Mouse (Mus musculus) embryonic facial prominence, embryonic 11.5 days (tissue): ENCODE data around the gene Lclat1. TPM values are rescaled to one million over a fixed set of nuclear protein-coding genes. Genes with fewer than 3 reads are reported as not detected.

ENCODE experiments used
- ATAC-seq: fragments of 200-750 bp; cut with Nextera tagmentation; replicated peaks from 2 replicates; pipeline ENCODE4 v1.8.0; 2017; ENCODE audit warnings: low read depth; ENCODE audit not compliant: insufficient number of reproducible peaks, low FRiP score, low TSS enrichment
- DNase-seq: peaks from one replicate; pipeline ENCODE4 v3.0.0-alpha.2; 2015; ENCODE audit warnings: low spot score
- H3K27ac ChIP-seq: fragments of 300-500 bp; sonication (generic); replicated peaks from 2 replicates; pipeline ENCODE4 v1.5.1; 2014; ENCODE audit warnings: mild to moderate bottlenecking, low read depth, low read length, control low read depth
- H3K27me3 ChIP-seq: fragments of 300-500 bp; sonication (generic); 2 replicates; pipeline ENCODE4 v1.6.1; 2014; ENCODE audit warnings: mild to moderate bottlenecking, low read length, moderate library complexity, mixed read lengths; ENCODE audit not compliant: control insufficient read depth, insufficient read depth
- H3K36me3 ChIP-seq: fragments of 300-500 bp; sonication (generic); replicated peaks from 2 replicates; pipeline ENCODE4 v1.6.1; 2014; ENCODE audit warnings: low read depth, mild to moderate bottlenecking, low read length, moderate library complexity, mixed read lengths; ENCODE audit not compliant: control insufficient read depth, insufficient read depth
- H3K4me1 ChIP-seq: fragments of 300-500 bp; sonication (generic); 2 replicates; pipeline ENCODE4 v1.6.1; 2014; ENCODE audit warnings: low read length, mixed read lengths; ENCODE audit not compliant: control insufficient read depth, insufficient read depth
- H3K4me2 ChIP-seq: fragments of 300-500 bp; sonication (generic); 2 replicates; pipeline ENCODE4 v1.6.1; 2014; ENCODE audit warnings: low read depth, mild to moderate bottlenecking, control low read depth, low read length, moderate library complexity
- H3K4me3 ChIP-seq: fragments of 300-500 bp; sonication (generic); 2 replicates; pipeline ENCODE4 v1.5.1; 2014; ENCODE audit warnings: low read depth, low read length, control low read depth
- H3K9ac ChIP-seq: fragments of 300-500 bp; sonication (generic); replicated peaks from 2 replicates; pipeline ENCODE4 v1.6.1; 2014; ENCODE audit warnings: mild to moderate bottlenecking, control low read depth, low read length
- H3K9me3 ChIP-seq: fragments of 300-500 bp; sonication (generic); replicated peaks from 2 replicates; pipeline ENCODE4 v1.6.1; 2016; ENCODE audit warnings: mild to moderate bottlenecking, low read length, inconsistent platforms, mixed read lengths; ENCODE audit not compliant: control insufficient read depth
- WGBS: fragments of 180-500 bp; shearing (Covaris S2); extraction: QIAGEN DNeasy Blood & Tissue Kit; methylation state at CpG from one replicate; pipeline ENCODE4 v1.1.7; 2014; 5-methylcytosine and 5-hydroxymethylcytosine counted together
- polyA plus RNA-seq: library from polyadenylated mRNA; unstranded; fragments of >200 nt; fragmentation: Nextera tagmentation; extraction: Ambion mirVana; gene quantifications from 2 replicates; pipeline ENCODE4 v1.2.1, GENCODE M21; 2014

Gene Lclat1
- polyA plus RNA-seq, 1 experiment from 2014 or later: 19.3 TPM

DNA sequence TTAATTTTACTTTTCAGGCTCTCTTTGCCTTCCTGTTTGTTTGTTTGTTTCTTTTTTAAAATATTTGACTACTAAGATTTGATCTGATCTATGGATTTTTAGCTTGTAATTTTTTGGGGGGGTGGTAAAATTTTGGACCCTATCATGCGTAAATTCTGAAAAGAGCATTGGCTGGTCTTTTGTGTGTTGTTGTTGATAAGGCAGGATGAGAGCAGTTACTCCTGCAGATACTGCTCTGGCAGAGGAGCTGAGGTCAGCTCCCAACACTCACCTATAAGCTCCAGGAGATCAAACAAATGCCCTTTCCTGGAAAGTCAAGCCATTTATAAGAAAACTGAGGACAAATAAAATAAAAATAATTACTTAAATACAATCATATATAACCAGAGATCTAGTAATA is 123.6 kb downstream of the Lclat1 start:
- Histone ChIP-seq H3K9ac (no peak overlapping the region), H3K4me1 (no peaks in the 10 kb centered on the region), H3K27ac (no peak overlapping the region), H3K4me2 (no peak overlapping the region), H3K9me3 (no peaks in the 10 kb centered on the region), H3K27me3 (no peaks in the 10 kb centered on the region), H3K4me3 (no peak overlapping the region), H3K36me3 (no peaks in the 10 kb centered on the region)
- ATAC-seq (no peak), DNase-seq (no peak)
- 100% methylated on average over 1 of the region's 1 CpGs for WGBS

DNA sequence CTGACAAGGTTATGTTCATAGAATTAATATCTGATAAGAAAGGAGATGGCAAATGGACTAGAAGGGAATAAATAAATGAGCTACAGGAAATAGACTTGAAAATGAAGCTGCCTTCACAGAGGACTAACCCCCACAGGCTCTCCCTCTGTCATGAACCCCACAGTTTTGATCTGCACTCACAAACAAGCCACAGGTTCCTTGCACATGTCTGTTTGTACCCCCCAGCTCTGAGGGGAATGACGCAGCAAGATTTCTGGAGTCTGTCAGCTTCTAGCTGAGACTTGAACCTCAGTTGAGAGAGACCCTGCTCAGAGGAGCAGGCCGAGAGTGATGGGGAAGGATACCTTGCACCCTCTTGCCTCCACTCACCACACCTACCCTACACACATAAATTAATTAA is 124.8 kb downstream of the Lclat1 start:
- Histone ChIP-seq H3K4me1 (no peaks in the 10 kb centered on the region), H3K4me3 (no peak overlapping the region), H3K27me3 (no peaks in the 10 kb centered on the region), H3K9ac (no peak overlapping the region), H3K4me2 (no peak overlapping the region), H3K36me3 (no peaks in the 10 kb centered on the region), H3K9me3 (no peaks in the 10 kb centered on the region), H3K27ac (no peak overlapping the region)
- WGBS: 85% methylated on average over 2 of the region's 2 CpGs
- ATAC-seq (no peak), DNase-seq (no peak)

DNA sequence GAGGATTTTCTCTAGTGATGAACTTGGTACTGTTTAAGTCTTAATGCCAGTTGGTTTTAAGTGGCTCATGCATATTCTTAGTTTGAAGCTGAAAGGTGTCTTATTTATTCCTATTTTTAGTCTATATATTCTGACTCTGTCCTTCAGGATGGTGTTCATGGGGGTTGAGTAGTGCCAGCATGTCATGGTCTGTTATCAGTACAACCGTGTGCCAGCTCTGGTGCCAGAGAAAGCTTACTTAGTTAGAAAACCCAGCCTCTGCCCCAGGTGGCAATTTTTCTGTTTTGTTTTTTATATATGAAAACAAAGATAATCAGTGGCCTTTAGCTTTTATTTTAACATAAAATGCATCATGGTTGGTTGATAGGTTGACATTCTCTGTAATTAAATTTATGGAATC is 126.2 kb downstream of the Lclat1 start:
- H3K9ac ChIP-seq: no peak overlapping the region
- 84% methylated on average over 1 of the region's 1 CpGs for WGBS
- DNase-seq (no peak), ATAC-seq (no peak)
- no peak overlapping the region for H3K4me3 ChIP-seq
- no peak overlapping the region for H3K4me2 ChIP-seq
- H3K4me1 ChIP-seq: no peaks in the 10 kb centered on the region
- no peaks in the 10 kb centered on the region for H3K9me3 ChIP-seq
- no peaks in the 10 kb centered on the region for H3K36me3 ChIP-seq
- H3K27me3 ChIP-seq: no peaks in the 10 kb centered on the region
- H3K27ac ChIP-seq: no peak overlapping the region

DNA sequence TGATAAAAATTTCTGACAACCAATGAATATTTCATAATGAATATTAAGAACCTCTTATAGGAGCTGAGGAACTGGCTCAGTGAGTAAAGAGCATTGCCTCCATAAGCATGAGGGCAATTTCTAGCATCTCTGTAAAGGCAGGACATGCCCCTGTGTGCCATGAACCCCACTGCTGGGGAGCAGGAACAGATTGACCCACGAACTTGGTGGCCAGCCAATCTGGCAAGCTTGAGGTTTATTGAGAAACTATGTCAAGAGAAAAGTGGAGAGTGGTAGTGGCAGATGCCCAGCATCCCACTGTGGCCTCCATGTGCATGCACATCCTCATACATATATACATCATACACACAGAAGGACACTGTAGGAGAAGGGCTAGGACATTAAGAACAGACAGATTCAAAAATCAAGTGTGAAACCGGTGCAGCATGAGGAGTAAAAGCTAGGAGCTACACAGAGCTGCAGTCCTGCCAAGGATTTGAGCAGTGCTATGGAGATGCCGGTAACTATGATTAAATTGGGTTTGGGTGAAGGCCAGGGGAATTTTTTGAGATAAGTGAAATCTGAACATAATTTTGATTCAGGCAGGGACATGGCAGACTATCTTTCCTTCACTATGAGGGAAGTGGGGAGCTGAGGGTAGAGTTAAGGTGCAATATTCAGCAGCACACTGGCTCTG is 129.5 kb downstream of the Lclat1 start:
- H3K9ac ChIP-seq: no peak overlapping the region
- H3K36me3 ChIP-seq: no peaks in the 10 kb centered on the region
- no peaks in the 10 kb centered on the region for H3K4me1 ChIP-seq
- no peak overlapping the region for H3K27ac ChIP-seq
- no peaks in the 10 kb centered on the region for H3K9me3 ChIP-seq
- no peaks in the 10 kb centered on the region for H3K27me3 ChIP-seq
- no peak for DNase-seq
- 87% methylated on average over 3 of the region's 3 CpGs for WGBS
- H3K4me3 ChIP-seq: no peak overlapping the region
- H3K4me2 ChIP-seq: no peak overlapping the region
- ATAC-seq: no peak

DNA sequence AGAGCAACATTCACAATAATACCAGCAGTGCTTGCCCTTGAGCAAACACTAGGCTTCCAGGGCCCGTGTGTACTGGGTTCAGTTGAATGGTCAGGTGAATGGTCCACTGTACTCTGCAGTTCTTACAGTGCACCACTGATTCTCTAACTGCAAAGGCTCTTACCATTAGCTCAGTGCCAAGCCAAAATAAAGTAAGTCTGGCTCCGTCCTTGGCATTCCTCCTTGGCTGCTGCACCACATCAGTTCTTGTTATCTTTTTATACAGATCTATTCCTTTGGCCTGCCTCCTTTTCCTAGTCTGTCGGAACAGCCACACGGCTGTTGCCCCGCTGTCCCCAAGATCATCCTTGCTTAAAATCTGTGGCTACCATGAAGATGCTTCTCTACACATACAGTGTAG is 130.7 kb downstream of the Lclat1 start:
- H3K9me3 ChIP-seq: no peaks in the 10 kb centered on the region
- no peak overlapping the region for H3K4me2 ChIP-seq
- H3K27me3 ChIP-seq: no peaks in the 10 kb centered on the region
- H3K9ac ChIP-seq: no peak overlapping the region
- no peak for ATAC-seq
- H3K4me3 ChIP-seq: no peak overlapping the region
- no peak for DNase-seq
- no peaks in the 10 kb centered on the region for H3K36me3 ChIP-seq
- 90% methylated on average over 5 of the region's 5 CpGs for WGBS
- H3K27ac ChIP-seq: no peak overlapping the region
- no peaks in the 10 kb centered on the region for H3K4me1 ChIP-seq

DNA sequence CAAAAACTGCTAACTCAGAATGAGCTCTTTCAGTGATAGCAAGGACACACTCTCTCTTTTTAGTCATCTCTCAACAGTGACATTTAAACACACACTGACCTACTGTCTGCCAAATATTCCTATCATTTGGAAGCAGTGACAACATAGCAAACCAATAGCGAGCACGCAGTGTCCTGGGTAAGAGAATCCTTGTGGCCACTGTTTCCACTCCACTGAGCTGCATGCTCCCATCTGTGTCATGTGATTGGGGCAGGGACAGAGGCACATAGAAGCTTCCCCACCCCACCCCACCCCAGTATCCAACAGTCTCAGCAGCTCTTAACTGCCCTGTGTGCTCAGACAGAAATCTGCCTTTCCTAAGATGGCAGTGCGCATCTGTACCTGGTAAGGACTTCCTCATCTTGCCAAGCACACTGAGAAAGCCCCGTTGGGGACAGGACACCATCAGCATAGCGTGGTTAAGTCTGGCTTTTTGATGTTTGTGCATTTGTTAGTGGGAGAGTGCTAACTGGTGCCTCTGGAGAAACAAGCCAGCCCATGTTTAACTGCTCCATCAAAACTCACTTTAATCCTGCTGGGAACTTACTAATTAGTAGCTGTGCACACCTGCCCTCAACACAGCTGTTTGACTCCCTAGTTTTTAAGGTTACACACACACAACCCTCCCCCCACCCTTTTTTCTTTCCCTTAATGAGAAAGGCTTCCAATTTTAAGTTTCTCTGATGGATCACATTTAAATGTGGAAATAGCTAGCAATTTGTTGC is 133.5 kb downstream of the Lclat1 start:
- Histone ChIP-seq H3K36me3 (no peaks in the 10 kb centered on the region), H3K4me1 (no peaks in the 10 kb centered on the region), H3K4me2 (no peak overlapping the region), H3K9ac (no peak overlapping the region), H3K9me3 (no peaks in the 10 kb centered on the region), H3K27me3 (no peaks in the 10 kb centered on the region), H3K27ac (no peak overlapping the region), H3K4me3 (no peak overlapping the region)
- 83% methylated on average over 5 of the region's 5 CpGs for WGBS
- no peak for DNase-seq
- ATAC-seq: no peak

DNA sequence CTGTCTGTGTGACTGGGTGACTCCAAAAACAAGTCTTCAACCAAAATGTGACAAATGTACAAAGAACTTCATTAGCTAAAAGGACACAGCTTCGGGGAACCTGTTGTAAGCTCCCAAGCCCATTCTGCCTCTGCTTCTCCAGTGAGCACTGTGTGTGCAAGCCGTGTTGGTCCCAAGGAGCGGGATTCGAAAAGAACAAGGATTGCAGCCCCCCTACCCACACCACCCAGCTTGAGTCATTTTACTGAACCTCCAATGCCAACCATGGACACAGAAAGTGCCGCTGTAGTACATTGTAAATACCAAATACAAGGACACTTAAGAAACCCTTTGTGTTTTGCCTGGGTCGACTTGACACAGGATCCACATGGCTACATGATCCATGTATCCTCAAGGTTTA is 135.9 kb downstream of the Lclat1 start:
- Histone ChIP-seq H3K27me3 (no peaks in the 10 kb centered on the region), H3K36me3 (no peaks in the 10 kb centered on the region), H3K4me3 (no peak overlapping the region), H3K4me2 (no peak overlapping the region), H3K27ac (no peak overlapping the region), H3K4me1 (no peaks in the 10 kb centered on the region), H3K9ac (no peak overlapping the region), H3K9me3 (no peaks in the 10 kb centered on the region)
- WGBS: 92% methylated on average over 6 of the region's 6 CpGs
- no peak for DNase-seq
- no peak for ATAC-seq

DNA sequence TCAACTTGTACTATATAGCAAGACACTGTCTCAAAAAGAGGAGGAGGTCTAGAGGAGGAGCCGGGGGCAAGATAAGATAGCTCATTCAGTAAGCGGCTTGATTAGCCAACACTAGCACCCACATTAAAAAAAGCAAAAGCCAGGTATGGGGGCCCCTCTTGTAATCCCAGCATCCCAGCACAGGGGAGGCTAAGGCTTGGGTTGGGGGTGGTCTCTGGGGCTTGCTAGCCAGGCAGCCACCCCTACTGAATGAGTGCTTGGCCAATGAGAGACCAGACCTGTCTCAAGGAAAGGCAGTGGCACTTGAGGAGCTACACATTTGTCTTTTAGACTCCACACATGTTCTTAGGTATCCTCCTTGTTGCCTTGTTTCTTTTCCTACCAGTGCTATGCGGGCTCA is 136.8 kb downstream of the Lclat1 start:
- H3K27me3 ChIP-seq: no peaks in the 10 kb centered on the region
- H3K4me2 ChIP-seq: no peak overlapping the region
- no peak overlapping the region for H3K9ac ChIP-seq
- no peak overlapping the region for H3K27ac ChIP-seq
- no peaks in the 10 kb centered on the region for H3K9me3 ChIP-seq
- H3K4me1 ChIP-seq: no peaks in the 10 kb centered on the region
- no peak overlapping the region for H3K4me3 ChIP-seq
- no peak for DNase-seq
- 93% methylated on average over 3 of the region's 3 CpGs for WGBS
- ATAC-seq: no peak
- H3K36me3 ChIP-seq: no peaks in the 10 kb centered on the region
